Mouse (Mus musculus) kidney, adult 8-10 months (tissue): Measurements from ENCODE around the gene Rab11a.

Experiments
- DNase-seq, 2 experiments: peaks; one replicate each; pipeline ENCODE4 v3.0.0; 2022

The Rab11a gene

DNA sequence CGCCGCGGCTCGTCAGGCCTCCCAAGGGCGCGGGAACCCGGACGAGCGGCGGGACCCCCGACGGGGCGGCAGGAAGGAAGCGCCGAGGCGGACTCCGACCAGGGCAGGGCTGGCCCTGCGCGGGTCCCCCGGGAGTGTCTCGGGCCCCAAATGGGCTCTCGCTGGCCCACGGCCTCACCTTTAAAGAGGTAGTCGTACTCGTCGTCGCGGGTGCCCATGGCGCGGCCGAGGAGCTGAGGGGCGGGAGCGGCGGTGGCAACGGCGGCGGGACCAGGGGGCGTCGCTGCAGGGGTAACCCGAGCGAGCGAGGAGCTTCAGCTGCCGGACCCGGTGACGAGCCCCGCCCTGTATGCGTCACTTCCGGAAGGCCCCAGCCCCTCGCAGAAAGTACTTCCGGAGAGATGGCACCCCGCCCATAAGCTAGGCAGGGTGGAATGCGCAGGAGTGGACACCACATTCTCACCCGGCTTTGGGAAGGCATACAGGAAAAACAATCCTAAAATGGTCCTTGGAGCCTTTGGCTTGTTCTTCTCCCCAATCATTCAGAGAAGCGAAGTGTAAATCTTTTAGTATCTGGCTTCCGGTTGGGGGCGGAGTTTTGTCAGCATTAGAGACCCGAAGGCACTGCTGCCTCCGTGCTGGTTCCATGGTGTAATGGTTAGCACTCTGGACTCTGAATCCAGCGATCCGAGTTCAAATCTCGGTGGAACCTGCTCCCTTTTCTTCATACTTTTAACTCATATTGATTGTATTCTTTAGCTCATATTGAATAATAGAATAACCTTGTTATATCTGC lies at the start of gene Rab11a:
TSS of gene Rab11a (minus strand) at position 353 of the 796 bp plus-strand sequence.
- DNase-seq, result peak; percentile 95 to 97

DNA sequence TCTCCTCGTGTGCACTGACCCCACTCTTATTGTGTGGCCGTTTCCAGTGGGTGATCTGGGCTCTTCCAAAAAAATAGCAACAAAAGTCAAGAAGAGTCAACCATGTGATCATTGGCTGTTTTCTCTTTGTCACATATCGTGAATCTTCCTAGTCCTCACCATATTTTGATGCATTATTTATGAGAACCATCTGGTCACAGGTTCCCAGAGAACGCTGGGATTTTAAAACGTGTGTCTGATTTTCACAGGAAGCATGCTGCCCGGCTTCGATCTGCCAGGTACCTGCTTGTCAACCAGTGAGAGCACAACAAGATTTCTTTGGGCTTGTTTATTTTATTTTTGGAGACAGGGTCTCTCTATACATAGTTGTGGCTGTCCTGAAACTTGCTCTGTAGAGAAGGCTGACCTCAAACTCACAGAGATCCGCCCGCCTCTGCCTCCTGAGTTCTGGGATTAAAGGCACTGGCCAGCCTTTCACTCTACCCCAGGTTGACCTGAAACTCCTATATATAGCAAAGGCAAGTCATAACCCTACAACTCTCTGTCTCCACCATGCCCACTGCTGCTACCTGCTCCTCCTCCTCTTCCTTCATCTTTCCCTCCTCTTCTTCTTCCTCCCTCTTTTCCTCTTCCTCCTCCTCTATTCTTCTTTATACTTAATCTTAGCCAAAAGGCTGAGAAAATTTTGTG lies 48.8 kb upstream of the Rab11a start:
- DNase-seq, result no peak

DNA sequence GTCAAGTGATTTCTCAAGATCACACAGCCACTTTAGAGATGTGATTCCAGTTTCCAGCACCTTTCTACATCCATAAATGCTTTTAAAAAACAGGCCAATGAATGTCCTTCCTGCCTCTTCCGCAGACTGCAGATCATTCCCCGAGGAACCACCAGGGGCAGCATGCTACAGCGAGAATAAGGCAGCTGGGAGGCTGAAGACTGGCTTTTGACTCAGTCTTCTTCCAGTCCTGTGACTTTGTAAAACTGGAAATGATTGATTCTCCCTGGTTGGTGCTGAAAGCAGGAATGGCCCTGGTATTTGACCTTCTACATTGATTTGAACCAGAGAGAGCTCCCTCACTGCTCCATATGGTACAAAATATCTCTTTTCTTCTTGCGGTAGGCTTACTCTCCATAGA lies 47.3 kb upstream of the Rab11a start:
- DNase-seq, result peak; percentile 38 to 78

DNA sequence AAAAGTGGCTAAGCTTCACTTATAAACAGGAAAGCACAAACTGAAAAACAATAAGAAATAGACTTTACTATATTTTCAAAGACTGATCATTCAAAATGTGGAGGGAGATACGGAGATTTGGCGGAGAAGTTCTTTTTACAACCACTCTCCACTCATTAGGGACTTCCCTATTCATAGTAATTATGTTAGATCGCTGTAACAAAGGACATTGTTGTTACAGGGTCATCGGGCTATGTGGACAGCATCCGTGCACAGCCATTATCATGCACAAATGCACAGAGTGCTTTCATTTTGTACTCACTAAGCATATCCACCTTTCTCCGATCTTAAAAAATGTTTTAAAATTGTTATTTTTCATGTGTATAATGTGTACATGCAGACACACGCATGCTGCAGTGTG lies 46.0 kb upstream of the Rab11a start:
- DNase-seq, result no peak

DNA sequence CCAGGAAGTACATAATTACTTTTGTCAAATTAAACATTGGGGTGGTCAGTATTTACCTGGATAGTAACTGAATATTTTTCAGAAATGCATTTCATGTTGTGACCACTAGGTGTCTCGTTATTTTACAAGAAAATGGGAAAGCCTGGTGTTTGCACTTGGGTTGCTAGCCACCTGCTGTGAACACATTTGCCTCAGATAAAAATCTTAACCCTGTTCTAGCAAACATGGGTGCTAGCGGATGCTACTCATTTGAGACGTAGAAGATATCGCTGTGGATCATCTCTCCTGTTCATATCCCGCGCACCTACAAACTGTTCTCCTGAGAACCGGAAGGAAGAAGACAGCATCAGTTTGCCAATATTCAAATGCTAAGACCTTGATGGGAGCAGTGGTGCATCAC lies 42.1 kb upstream of the Rab11a start:
- peak in 1 of 2 experiments; percentile 12 for DNase-seq

DNA sequence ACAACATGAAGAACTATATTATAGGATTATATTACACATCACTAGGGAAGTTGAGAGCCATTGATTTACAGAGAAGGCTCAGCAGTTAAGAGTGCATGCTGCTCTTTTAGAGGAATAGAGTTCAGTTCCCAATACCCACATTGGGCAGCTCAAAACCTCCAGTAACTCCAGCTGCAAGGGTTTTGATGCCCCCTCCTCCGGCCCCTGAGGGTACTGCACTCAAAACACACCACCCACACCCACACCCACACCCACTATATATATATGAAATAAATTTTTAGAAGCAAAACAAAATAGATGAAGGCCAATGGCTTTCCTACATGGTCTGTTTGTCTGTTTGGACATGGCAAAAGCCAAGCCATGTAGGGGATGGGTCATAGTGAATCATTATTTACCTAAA lies 40.6 kb upstream of the Rab11a start:
- DNase-seq, result no peak

DNA sequence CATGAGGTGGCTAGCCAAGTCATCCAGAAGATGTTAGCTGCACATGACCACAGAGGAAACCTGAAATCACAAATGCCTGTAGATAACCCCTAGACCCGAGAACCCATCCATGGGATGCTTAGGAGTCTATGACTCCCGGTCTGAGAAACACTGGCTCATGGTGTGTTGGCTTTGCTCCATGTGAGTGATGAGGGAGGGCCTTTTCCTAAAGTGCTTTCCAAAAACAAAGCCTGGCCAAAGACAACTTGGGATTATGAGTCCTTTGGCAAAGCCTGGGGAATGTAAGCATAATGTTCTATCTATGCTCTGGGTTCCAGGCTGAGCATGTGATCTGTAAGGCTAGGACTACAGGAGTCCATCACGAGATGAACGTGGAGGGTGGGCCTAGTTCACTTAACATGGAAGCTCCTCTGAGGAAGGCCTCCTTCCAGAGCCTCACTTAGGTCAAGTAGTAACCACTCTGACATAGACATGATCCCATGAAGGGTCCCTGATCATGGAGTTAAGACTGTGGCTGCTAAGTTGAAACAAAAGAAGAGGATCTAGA lies 40.0 kb upstream of the Rab11a start:
- no peak for DNase-seq

DNA sequence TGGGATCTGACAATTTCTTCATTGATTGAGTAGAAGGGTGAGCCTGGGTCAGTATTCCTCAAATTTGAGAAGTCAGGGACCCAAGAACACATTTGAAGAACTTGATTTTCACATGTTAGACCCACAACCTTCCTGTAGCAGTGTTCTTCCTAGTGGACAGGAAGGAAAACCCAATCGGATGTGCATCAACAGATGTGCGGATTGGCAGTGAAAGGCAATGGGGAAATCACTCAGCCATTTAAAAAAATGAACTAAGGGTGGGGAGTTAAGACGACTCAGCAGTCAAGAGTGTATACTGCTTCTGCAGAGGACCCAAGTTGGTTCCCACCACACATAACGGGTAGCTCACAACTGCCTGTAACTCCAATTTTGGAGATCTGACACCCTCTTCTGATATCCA lies 37.9 kb upstream of the Rab11a start:
- DNase-seq, result no peak

DNA sequence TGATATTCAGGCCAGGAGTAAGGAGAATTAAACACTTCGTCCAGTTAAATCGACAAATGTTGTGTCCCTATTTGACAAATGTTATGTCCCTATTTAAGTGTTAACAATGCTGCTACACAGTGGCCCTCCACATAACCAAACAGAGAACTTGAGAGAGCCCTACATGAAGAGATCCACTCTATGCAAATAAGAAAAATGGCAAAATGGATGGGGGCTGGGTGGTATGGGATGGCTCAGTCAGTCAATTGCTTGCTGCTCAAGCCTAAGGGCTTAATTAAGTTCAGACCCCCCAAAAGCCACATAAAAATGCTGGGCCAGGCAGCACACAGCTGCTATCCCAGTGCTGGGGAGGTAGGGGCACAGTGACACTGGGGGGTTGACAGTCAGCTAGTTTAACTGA lies 37.3 kb upstream of the Rab11a start:
- DNase-seq, result no peak

DNA sequence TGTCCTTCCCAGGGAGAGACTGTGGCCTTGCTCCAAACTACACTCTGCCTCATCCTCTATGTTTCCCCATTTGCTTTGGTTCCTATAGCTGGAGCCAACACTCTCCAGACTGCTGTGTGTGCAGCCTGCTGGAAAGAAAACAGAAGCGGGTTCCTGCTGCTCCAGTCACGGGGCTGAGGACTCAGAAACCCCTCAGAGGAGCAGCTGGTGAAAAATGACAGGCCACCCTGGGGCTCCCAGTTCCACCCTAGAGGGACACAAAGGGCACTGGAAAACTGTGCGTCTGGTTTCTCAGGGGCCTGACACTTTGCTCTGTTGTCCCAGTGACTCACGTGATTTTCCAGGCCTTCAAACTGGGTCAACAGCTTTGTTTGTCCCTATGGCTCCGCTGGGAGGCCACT lies 36.9 kb upstream of the Rab11a start:
- DNase-seq, result peak; percentile 9 to 26

DNA sequence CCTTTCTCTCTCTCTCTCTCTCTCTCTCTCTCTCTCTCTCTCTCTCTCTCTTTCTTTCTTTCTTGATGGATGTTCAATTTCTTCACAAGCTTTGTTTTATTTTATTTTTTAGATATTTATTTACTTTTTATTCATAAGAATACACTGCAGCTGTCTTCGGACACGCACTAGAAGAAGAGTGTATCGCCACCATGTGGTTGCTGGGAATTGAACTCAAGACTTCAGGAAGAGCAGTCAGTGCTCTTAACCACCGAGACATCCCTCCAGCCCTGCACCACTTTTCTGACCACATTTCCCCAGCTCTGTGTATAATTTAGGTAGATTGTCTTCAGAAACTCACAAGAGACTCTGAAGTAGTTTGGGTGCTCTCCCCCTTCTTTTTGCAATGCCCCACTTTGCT lies 36.4 kb upstream of the Rab11a start:
- no peak for DNase-seq

DNA sequence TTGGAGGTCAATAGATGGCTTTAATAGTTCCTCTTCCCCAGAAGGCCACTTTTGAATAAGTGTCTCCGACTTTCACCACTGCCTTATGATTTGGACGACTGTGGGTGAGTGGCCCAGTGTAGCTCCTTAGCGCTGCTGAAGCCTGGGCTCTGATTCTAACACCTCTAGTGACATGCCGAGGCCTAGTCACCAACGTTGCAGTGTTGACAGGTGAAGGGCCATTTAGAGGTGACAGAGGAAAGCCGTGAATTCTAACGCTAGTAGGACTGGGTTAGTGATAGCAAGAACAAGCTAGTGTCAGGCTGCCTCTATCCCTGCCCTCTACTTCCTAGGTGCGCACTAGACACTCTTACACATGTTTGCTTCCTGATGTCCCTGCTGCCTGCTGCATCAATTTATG lies 35.7 kb upstream of the Rab11a start:
- DNase-seq, result no peak

DNA sequence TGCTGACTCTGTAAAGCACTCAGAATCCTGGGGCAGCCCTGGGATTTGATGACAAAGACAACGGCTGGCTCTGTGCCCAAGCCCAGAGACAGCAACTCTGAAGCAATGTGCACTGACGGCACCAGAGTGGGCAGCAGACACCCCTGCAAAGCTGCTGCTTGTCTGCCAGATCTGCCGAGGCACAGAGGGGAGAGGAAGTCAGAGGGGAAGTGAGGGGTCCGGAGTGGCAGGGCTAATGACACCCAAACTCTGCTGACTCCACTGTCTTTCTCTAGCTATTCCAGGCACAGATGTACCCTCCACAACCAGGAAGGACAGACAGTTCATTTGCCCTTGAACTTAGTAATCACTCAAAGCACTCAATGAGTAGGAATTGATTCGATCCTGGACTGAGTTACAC lies 33.7 kb upstream of the Rab11a start:
- no peak for DNase-seq

DNA sequence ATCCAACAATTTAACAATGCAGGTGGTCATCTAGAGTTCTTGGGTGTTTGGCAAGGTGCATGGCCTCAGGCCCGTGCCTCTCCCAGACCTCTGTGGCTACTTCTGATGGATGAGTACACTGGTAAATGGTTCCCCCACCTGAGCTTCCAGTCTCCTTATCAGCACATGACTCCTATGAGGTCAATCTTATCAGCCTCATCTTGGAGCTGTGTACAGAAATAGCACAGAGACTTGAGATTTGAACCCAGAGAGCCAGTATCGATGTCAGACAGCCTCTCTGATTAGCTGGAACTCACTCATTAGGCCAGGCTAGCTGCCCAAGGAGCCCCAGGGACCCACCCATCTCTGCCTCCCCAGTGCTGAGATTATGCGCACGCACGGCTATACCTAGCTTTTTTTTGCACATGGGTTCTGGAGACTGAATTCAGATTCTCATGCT lies 32.9 kb upstream of the Rab11a start:
- no peak for DNase-seq

DNA sequence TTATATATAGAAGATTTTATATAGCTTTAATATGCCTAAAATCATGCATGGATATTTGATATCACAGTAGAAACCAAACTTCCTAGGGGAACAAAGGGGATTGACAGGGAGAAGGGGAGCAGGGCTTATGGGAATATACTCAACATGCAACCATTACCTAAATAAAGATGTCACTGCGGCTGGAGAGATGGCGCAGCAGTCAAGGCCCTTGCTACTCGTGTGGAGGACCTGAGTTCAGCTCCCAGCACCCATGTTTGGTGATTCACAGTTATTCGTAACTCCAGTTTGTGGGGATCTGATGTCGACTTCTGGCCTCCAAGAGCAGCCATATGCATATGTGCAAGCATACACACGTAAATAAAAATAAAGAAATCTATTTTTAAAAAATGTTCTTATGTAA lies 32.4 kb upstream of the Rab11a start:
- DNase-seq, result no peak

DNA sequence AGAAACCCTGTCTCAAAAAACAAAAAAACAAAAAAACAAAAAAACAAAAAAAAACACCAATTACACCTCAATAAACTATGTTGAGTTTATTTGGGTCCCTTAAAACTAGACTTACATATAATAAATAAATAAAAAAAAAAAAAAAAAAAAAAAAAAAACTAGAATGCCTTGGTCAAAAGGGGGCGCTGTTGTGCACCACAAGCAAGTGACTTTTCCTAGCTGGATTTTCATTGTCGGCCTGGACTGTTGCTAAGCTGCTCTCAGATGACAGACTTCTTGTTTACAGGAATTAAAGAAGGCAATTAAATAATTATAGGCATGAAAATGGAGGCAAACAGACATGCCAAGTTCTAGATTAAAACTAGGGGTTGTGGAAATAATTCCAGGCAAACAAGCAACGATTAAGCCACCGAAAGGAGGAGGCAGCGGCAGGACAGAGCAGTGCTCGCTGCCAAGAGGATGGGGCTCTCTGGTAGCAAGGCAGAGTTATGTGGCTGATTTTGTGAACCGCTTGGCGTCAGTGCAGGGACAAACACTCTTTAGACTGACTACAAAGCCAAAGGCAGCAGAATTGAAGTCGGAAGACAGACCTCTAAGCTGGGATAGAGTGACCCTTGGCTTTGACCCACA lies 31.6 kb upstream of the Rab11a start:
- peak in 1 of 2 experiments; percentile 16 for DNase-seq

DNA sequence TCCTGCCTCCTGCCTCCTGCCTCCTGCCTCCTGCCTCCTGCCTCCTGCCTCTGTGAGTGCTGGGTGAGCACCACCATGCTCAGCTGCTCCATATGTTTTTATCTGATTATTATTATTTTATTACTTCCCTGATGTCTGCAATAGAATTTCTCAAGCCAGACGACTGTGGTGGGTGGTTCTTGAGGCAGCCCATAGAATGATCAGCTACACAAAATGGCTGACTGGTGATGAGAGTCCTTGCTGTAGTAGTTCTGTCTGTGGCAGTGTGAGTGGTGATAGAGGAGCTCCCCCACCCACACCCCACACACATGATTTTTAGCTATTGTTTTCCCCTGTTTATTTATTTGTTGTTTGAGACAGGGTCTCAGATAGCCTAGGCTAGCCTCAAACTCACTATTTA lies 30.2 kb upstream of the Rab11a start:
- DNase-seq, result no peak

DNA sequence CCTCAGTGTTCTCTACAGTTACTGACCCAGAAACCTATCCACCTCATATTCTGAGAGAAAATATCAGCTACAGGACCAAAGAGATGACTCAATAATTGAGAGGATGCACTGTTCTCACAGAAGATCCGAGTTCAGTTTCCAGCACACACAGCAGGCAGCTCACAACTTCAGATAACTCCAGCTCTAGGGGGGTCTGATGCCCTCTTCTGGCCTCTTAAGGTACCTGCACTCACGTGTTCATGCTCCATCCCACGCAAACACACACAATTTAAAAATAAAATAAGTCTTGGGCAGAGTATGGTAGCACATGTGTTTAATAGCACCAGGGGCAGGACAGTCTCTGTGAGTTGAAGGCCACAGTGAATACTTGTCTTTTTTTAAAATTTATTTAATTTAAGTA lies 28.6 kb upstream of the Rab11a start:
- no peak for DNase-seq

DNA sequence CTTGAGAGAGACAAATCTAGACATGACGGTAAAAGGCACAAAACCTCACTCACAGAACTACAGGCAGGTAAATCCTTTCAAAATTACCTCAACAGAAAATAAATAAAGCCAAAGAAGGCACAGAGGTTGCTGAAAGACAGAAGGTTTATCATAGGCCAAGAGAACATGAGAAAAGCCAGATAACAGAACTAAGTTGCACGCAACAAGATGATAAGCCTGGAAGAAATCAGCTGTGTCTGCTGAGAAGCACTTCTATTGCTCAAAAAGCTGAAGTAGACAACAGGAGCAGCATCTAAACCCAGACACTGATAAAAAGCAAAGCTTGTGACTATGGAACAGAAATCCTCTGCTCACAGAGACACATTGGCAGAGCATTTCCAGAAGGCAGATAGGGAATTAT lies 27.3 kb upstream of the Rab11a start:
- DNase-seq, result no peak

DNA sequence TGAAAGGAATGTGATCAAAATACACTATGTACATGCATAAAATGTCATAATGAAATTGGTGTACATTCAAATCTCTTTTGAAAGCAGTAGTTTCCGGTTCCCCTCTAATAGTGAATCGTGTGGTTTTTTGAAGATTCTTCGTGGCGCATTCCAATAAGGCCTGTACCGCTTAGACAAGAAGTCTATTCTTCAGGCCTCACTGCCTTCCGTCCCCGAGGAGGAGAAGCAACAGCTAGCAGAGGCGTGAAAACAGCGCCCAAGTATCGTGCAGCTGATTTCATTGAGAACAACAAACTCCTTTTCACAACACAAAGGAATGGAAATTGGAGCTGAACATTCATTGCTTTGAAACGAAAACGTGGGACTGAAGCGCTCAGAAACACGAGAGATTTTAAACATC lies 20.5 kb upstream of the Rab11a start:
- DNase-seq, result no peak

DNA sequence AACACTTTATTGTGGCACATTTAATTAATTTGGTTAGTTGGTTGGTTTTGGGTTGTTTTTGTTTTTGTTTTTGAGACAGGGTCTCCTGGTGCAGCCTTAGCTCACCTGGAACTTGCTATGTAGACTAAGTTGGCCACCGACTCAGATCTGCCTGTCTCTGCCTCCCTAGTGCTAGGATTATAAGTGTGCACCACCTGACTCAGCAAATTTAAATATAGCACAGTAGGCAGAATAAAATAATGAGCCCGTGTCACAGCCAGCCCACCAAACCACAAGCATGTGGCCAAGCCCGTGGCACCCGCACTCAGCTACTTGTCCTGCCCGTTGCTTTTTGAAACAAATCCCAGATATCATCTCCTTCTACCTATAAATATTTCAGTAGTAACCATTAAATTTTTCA lies 15.0 kb upstream of the Rab11a start:
- DNase-seq, result no peak

DNA sequence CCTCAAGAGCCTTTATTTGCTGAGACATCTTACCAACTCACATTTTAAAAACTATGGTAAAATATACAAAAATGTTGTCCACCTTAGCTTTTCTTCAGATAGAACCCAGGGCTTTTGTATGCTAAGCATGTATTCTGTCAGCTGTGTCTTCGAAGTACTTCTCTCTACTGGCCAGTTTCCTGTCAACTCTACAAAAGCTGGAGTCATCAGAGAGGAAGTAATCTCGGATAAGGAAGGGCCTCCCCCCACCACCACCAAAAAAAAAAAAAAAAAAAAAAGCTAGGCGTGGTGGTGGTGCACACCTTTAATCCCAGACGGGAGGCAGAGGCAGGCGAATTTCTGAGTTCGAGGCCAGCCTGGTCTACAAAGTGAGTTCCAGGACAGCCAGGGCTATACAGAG lies 11.8 kb upstream of the Rab11a start:
- DNase-seq, result no peak

DNA sequence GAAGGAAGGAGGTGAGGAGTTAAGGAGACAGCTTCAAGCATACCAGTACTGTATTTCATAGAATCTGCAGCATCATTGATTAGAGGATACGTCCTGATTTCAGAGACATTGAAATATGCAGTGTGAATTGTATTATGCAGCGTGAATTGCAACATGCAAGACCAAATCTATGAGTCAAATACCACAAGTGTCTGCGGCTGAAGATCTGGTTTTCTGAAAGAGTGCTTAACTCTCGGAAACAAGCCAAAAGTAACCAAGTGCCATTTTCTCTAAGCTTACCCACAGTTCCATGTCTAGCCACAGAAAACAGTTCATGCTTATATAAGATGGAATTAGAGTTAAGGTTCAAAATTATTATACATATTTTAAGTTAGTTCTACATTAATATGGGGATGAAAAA lies 10.2 kb upstream of the Rab11a start:
- no peak for DNase-seq

DNA sequence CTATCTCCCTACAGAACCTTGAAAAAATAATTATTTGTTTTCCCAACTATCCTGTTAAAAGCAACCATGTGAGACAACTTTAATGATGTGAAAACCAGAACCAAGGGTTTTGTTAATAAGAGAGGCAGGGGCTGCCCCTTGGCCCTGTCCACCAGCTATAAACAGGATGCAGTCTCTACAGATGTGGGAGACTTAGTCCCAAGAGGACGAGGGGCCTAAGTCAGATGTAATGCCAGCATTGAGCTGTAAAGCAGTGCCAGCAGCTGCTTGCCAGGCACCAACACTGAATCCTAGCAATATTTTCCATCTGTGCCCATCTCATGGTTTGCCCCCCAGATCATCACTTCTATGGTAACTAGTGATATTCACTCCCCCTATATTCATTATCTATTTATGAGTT lies 4.9 kb upstream of the Rab11a start:
- DNase-seq, result no peak
